Mouse (Mus musculus): ENCODE measurements around the gene Cflar. TPM values are rescaled to one million over a fixed set of nuclear protein-coding genes. Genes with fewer than 3 reads are reported as not detected.
"Not testable (repeated sequence)": the region's sequence is repeated elsewhere in the genome, so short reads cannot be mapped to it uniquely, and the experiment has no call there.

The Cflar gene
- 10 to 100 TPM; 25.1 to 30.1 TPM for total RNA-seq (2021)
- long read RNA-seq, experiment 1, partial matches to known transcripts = 1 of 9 reads
- long read RNA-seq, experiment 1, other reads (novel, unspliced or antisense) = 5 of 9 reads
- long read RNA-seq, experiment 2, partial matches to known transcripts = 1 of 17 reads
- long read RNA-seq, experiment 2, other reads (novel, unspliced or antisense) = 9 of 17 reads

GRCm38 (mm10) chr1:58711365-58712016, at the start of gene Cflar:
Cflar (plus strand) TSS chr1:58711508.
- intact Hi-C loops (cut with DNase I) = loop anchor here (2.0 kb wide), 1 partner anchor 59 kb away; no protein-coding TSS in a partner anchor
- peak within 1 kb of the TSS; percentile 93 for H3K27ac ChIP-seq
- no peak for TF ChIP-seq CTCF (IDR thresholded peaks at IDR 0.05)
- peak within 1 kb of the TSS; percentile 58 for H3K4me3 ChIP-seq
- DNase-seq (ENCODE audit: extremely low spot score in 1 of 2, low spot score in 2 of 2) = peak; percentile 49 to 54

- DNase-seq (ENCODE audit: extremely low spot score in 1 of 2, low spot score in 2 of 2); intact Hi-C loops (cut with DNase I); H3K4me3 ChIP-seq: not testable (repeated sequence)
Observed at GRCm38 (mm10) chr1:58662671-58663070, 48.6 kb upstream of the Cflar start.

GRCm38 (mm10) chr1:58663365-58663764, 47.9 kb upstream of the Cflar start:
- DNase-seq (ENCODE audit: extremely low spot score in 1 of 2, low spot score in 2 of 2); H3K27ac ChIP-seq; intact Hi-C loops (cut with DNase I); H3K4me3 ChIP-seq: not testable (repeated sequence)

More at GRCm38 (mm10) chr1:58662671-58663070, 48.6 kb upstream of the Cflar start:
- not testable (repeated sequence) for H3K27ac ChIP-seq

GRCm38 (mm10) chr1:58668191-58668590, 43.1 kb upstream of the Cflar start:
- Histone ChIP-seq H3K27ac (no peak overlapping the region), H3K4me3 (no peak overlapping the region)
- no peak for DNase-seq (ENCODE audit: extremely low spot score in 1 of 2, low spot score in 2 of 2)
- TF ChIP-seq CTCF (IDR thresholded peaks at IDR 0.05) = no peak
- intact Hi-C loops (cut with DNase I) = no loop called here

GRCm38 (mm10) chr1:58669635-58670034, 41.7 kb upstream of the Cflar start:
- not testable (repeated sequence) for H3K27ac ChIP-seq; H3K4me3 ChIP-seq; DNase-seq (ENCODE audit: extremely low spot score in 1 of 2, low spot score in 2 of 2)
- intact Hi-C loops (cut with DNase I) = loop anchor here (1.0 kb wide), 1 partner anchor 190 kb away; no protein-coding TSS in a partner anchor

- DNase-seq (ENCODE audit: extremely low spot score in 1 of 2, low spot score in 2 of 2) = no peak
- no peak overlapping the region for H3K4me3 ChIP-seq
- intact Hi-C loops (cut with DNase I) = no loop called here
- TF ChIP-seq CTCF (IDR thresholded peaks at IDR 0.05) = no peak
- H3K27ac ChIP-seq = no peak overlapping the region
Observed at GRCm38 (mm10) chr1:58672116-58672515, 39.2 kb upstream of the Cflar start.

- TF ChIP-seq CTCF (IDR thresholded peaks at IDR 0.05) = no peak
- no peak overlapping the region for H3K27ac ChIP-seq
- no peak for DNase-seq (ENCODE audit: extremely low spot score in 1 of 2, low spot score in 2 of 2)
- intact Hi-C loops (cut with DNase I) = no loop called here
- H3K4me3 ChIP-seq = no peak overlapping the region
Observed at GRCm38 (mm10) chr1:58675011-58675410, 36.3 kb upstream of the Cflar start.

- peak; percentile 65 for TF ChIP-seq CTCF (IDR thresholded peaks at IDR 0.05)
- intact Hi-C loops (cut with DNase I) = no loop called here
- Histone ChIP-seq H3K4me3 (no peak overlapping the region), H3K27ac (no peak overlapping the region)
- DNase-seq (ENCODE audit: extremely low spot score in 1 of 2, low spot score in 2 of 2) = peak in 1 of 2 experiments; percentile 17
Observed at GRCm38 (mm10) chr1:58677575-58677974, 33.7 kb upstream of the Cflar start.

GRCm38 (mm10) chr1:58678412-58678811, 32.9 kb upstream of the Cflar start:
- H3K27ac ChIP-seq; DNase-seq (ENCODE audit: extremely low spot score in 1 of 2, low spot score in 2 of 2); H3K4me3 ChIP-seq; intact Hi-C loops (cut with DNase I): not testable (repeated sequence)

GRCm38 (mm10) chr1:58689426-58689825, 21.9 kb upstream of the Cflar start:
- no peak for DNase-seq (ENCODE audit: extremely low spot score in 1 of 2, low spot score in 2 of 2)
- Histone ChIP-seq H3K27ac (no peak overlapping the region), H3K4me3 (no peak overlapping the region)
- no peak for TF ChIP-seq CTCF (IDR thresholded peaks at IDR 0.05)
- intact Hi-C loops (cut with DNase I) = no loop called here

GRCm38 (mm10) chr1:58690006-58690744, 21.1 kb upstream of the Cflar start:
- intact Hi-C loops (cut with DNase I) = loop anchor here (10.0 kb wide), 1 partner anchor 185 kb away; the partner anchor contains the start of gene Orc2
- Histone ChIP-seq H3K27ac (no peak overlapping the region), H3K4me3 (no peak overlapping the region)
- no peak for TF ChIP-seq CTCF (IDR thresholded peaks at IDR 0.05)
- DNase-seq (ENCODE audit: extremely low spot score in 1 of 2, low spot score in 2 of 2) = no peak

- H3K27ac ChIP-seq; DNase-seq (ENCODE audit: extremely low spot score in 1 of 2, low spot score in 2 of 2); H3K4me3 ChIP-seq: not testable (repeated sequence)
- intact Hi-C loops (cut with DNase I) = loop anchor here (10.0 kb wide), 1 partner anchor 186 kb away; the partner anchor contains the start of gene Orc2
Observed at GRCm38 (mm10) chr1:58690834-58691488, 20.3 kb upstream of the Cflar start.

- H3K4me3 ChIP-seq; DNase-seq (ENCODE audit: extremely low spot score in 1 of 2, low spot score in 2 of 2); H3K27ac ChIP-seq: not testable (repeated sequence)
- intact Hi-C loops (cut with DNase I) = loop anchor here (10.0 kb wide), 1 partner anchor 187 kb away; the partner anchor contains the start of gene Orc2
Observed at GRCm38 (mm10) chr1:58691718-58692117, 19.6 kb upstream of the Cflar start.

Measured in left cerebral cortex, adult 2 months (tissue).